Mouse (Mus musculus) layer of hippocampus, postnatal 36 days (tissue): ENCODE measurements at regions not wholly inside any gene's neighbourhood (a gene's known extent, or its start where the extent isn't known, plus 50 kb on each side); places are given as distances from the start of the nearest gene placed in this dataset.

ENCODE experiments used
- DNase-seq, 2 experiments: peaks; one replicate each; pipeline ENCODE4 v3.0.0; 2022

DNA sequence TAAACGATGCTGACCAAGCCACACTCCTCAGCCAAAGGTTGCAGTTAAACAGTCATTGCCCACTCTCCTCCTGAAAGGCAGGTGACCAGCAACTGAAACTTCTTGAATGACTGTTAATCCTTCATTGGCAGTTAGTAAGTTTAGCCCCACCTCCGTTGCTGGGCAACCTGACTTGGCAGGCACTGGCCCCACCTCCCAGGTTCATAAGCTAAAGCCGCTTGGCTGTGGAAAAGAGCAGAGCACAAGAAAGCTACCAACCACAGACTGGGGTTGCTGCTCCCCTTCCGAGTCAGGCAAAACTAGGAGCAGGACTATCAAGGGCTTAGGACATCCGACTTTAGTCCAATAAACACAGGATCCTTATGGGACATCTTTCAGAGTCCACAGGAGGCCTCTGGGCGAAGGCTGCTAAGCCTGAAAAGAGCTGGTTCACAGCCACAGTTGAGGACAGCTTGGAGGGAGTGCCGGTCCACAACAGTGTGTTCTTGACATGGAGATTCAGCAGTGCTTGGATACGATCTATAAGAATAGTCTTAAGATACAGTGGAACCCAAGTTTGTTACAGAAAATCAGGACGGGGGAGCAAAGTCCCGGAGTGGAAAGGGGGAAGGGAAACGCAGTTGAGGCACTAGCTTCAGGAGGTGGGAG, 67.7 kb upstream of the Kcnma1 start:
- peak in 1 of 2 experiments; percentile 18 for DNase-seq

GRCm38 (mm10) chr14:24068693-24069092, 54.4 kb upstream of the Kcnma1 start:
- DNase-seq, result peak in 1 of 2 experiments; percentile 22

- peak; percentile 59 to 72 for DNase-seq
Measured at GRCm38 (mm10) chr14:24067657-24068056, 53.4 kb upstream of the Kcnma1 start.

- no peak for DNase-seq
Measured at GRCm38 (mm10) chr14:24065231-24065767, 51.0 kb upstream of the Kcnma1 start.
